Mouse (Mus musculus): ENCODE data around the gene Dclk3.

Dclk3 gene

DNA sequence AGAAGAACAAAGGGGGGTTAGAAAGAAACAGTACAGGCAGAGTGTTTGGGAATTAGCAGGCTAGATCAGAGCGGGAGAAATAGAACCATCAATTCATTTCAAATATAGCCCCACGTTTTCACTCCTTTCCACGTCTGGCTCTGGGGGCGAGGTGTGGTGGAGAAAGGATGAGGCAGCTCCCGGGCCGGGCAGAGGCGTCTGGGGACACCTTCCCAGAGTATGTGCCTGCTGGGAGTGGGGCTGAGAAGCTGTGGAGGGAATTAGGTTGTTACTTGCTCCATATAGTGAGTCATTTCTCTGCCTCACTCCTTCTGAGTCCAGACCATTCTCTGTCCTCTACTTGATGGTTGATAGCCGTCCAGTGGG lies 938 bp downstream of the Dclk3 start:
- DNase-seq (ENCODE audit: low read depth, low spot score): no peak

DNA sequence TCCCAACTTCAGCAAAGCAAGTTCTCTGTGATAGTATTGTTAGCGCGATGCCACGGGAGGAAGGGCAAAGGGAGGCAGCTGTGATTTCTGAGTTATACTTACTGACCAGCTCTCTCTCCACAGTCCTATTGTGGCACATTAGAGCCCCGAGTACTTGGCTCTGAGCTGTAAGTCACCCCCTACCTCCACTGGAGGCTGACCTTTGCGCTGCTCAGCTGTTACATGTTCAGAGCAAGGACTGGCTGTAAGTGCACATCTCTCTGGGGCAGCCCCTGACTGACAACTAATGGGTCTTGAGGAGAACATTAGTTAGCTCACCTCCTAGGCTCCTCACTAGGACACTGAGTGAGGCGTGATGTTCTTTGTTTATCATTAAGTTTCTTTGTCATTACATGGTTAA lies 1.6 kb downstream of the Dclk3 start:
- DNase-seq (ENCODE audit: low read depth, low spot score): no peak

DNA sequence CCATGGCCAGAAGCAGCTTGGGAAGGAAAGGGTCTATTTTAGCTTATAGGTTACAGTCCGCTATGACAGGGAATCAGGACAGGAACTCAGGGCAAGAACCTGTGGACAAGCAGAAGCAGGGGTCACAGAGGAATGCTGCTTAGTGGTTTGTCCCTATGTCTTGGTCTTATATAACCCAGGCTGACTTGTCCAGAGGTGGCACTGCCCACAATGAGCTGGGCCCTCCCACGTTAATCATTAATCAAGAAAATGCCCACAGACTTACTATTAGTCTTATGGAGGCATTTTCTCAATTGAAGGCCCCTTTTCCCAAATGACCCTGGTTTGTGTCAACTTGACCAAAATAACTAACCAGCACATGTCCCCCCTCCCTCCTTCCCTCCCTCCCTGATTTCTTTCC lies 2.3 kb downstream of the Dclk3 start:
- no peak for DNase-seq (ENCODE audit: low read depth, low spot score)

DNA sequence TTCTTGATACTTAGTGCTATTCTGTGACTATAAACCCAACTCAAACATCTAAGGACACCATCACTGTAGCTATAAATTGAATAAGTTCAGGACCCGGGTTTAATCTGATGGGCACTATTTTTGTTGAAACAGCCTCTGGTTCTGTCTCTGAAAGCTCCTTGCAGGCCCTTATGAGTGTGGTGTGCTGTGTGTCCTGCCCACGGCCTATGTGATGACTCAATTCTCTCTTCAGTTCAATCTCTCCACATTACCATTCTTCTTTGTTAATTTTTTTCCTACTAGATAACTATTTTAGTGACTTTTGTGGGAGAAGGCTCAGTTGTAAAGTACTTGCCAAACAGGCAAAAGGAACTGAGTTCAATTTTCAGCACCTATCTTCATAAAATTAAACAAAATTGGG lies 7.3 kb downstream of the Dclk3 start:
- no peak for DNase-seq (ENCODE audit: low read depth, low spot score)

DNA sequence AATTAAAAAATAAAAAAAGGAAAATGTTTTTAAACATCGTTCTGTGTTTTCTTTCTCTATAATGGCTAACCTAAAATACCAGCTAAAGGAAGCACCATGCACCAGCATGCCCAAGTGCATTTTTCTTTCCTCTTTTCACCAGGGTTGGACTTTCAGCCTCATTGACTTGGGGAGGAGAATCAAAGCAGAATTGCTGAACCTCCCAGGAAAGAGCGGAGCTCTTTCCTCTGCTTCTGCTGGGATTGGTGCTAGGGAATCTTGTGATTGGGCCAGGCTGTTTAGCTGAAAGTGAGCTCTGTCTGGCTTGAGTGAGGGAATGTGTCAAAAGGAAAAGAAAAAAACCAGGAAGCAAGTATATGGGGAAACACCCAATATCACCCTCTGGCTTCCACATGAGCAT lies 10.1 kb downstream of the Dclk3 start:
- no peak for DNase-seq (ENCODE audit: low read depth, low spot score)

DNA sequence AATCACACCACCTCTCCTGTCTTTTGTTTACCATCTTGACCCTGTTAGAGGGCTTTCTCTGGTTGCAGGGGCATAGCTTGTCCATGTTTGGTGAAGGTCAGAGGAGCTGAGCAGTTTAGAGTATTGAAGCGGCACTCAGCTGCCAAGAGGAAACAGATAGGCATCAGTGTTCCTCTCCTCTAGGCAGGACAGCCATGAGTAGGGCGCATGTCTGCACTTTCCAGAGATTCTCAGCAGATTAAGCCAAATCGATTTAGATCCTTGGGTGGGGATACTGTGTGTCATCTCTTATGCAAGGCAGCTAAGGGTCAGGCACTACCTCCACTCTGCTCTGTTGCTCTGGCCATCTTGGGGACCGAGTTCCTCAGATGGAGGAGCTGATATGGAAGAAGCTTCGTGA lies 11.0 kb downstream of the Dclk3 start:
- DNase-seq (ENCODE audit: low read depth, low spot score): no peak

DNA sequence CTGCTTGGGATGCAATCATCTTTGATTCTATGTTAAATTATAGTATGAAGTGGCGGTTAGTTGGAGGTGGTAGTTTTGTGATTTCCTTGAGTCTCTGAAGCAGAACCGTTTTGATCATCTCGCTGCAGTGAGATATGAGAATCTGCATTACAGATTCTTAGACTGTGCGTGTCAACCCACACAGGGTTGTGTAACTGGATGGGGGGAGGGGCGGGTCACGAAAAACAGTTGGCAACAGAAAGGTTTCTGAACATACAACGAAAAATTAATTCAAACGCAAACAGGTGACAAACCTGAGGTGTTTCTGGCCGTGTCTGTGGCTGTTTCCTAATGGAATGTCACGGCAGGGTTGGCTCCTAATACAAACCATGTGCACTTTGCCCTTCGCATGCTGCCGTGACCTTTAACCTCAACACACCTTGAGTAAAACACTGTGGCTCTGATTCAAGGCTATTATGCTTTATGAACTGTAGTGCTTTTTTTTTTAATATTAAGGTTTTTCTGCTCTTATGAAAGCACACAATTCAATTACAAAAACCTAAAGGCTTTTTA lies 12.0 kb downstream of the Dclk3 start:
- DNase-seq (ENCODE audit: low read depth, low spot score): no peak

DNA sequence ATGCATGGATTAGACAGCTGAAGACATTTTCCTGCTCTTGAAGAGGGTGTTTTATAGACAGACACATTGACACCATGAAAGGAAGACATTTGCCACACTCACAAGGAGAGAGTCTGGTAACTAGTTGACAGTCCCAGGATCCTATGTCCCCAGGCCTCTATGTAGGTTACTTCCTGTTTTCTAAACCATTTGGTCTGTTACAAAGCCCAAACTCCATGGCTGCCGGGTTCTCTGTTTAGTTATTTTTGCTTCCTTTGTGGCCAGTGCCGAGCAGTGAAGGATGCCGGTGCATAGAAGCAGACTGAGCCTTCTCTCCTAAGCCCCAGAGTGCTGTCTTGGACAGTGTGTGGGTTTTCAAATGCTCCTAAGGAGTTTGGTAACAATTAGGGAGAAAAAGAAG lies 15.0 kb downstream of the Dclk3 start:
- no peak for DNase-seq (ENCODE audit: low read depth, low spot score)

DNA sequence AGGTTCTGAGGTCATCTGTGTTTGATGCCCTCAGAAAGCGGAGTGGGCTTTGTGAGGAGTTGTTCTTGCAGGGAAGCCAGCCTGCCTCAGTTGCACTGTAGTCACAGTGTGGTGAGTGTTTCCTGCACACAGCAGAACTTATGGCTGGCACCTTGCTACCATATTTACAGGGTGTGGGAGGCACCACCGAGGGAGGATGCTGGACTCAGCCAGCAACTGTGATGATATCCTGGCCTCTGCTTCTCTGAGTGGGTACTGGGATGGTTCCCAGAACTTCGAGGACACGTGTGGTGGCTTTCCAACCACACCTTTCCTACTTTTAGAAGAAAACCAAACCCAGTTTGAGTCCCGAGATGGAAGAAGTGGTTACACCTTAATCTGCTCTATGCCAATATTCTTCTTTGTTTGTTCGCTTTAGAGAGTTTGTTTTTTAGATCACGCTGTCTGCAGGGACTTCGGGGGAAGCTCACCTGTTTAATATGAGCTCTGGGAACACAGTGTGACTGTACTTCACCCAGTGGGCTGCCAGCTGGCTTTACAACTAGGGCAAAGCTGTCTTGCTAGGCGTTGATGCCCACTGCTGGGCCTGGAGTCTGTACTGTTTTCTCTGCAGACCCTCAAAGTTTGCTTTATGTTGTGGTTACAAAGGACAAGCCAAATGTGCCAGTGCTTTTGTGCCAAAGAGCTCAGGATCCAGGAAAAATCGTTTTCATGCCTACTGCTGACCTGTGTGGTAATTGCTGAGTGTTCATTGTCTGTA lies 18.5 kb downstream of the Dclk3 start:
- no peak for DNase-seq (ENCODE audit: low read depth, low spot score)

DNA sequence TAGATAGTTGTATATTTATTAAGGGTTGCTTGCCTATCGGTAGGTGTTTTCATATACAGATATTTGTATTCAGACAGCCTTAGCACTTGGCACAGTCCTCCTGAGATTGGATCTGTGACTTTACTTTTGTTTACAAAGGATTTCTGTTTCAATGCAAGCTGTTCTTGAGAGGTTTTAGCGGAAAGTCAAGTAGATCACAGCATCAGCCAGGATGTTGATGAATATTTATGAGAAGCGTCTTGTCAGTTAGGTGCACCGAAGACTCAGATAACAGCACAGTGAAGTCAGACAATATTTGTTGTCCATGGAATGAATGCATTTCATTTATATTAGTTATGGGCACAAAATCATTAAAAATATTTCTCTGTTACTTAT lies 19.0 kb downstream of the Dclk3 start:
- no peak for DNase-seq (ENCODE audit: low read depth, low spot score)

DNA sequence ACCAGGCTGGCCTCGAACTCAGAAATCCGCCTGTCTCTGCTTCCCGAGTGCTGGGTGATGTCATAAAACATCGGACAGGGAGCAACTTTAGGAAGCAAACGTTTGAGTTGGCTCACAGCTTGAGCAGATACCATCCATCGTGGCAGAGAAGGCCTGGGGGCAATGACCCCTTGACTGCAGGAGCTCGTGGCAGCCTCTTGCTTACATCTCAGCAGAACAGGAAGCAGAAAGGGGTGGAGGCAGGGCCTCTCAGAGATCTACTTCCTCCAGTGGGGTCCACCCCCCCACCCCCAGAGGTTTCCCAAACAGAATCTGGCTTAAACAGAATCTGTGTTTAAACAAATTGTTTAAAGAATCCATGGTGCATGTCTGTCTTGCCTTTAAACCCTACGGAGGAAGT lies 20.6 kb downstream of the Dclk3 start:
- no peak for DNase-seq (ENCODE audit: low read depth, low spot score)

DNA sequence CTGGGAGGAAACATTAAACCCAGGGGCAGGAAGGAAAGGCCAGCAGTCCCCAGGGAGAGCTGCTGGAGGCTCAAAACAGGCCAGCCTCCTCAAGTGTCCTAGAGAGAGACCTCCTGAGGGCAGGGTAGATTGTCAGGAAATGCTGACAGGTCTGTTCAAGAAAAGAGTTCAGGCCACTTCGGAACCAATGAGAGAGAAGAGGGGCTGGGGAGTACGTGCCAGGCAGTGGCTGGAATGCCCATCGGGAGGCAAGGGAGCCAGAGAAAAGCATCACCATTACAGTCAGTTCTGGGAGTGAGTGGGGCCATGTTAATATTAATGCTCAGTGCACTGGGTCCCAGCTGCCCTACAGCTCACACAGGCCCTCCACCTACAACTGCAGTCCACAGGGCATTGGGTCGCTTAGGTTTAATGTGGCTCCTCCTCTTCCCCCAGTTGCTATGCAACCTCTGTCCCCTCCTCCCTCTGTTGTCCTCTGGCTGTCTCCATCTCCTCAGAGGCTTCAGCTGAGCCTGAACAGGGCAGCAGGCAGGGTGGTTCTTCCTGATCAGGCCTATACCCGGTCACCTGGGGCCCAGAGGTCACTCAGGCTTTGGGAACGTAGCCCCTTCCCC lies 21.4 kb downstream of the Dclk3 start:
- DNase-seq (ENCODE audit: low read depth, low spot score): peak; percentile 65

DNA sequence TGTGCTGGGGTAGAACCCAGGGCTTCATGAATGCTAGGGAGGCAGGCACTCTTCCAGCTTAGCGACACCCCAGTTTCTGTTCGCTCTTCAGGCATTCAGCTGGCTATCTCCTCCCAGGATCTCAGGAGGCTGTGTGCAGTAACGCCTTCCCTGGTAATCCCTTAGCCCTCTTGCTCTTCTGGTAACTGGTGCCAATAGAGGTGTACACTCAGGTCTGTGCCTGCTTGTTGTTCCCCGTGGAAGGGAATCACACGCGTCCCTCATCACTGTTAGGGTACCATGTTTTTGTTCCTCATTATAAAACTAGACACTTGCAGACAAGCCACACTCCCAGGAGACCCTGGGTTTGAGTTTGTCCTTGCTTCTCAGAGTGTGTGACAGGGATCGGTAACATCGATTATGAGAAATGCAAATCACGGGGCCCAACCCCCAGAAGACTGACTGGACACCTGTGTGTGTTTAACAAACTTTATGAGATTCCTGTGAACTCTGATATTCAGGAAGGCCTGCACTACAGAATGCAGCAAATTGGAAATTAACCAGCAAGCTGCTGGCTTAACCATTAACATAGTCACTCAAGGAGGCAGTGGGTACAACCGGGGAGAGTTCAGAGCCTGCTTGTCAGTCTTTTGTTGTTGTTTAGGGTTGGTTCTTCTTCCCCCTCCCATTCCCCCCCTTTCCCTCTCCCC lies 22.7 kb downstream of the Dclk3 start:
- no peak for DNase-seq (ENCODE audit: low read depth, low spot score)

DNA sequence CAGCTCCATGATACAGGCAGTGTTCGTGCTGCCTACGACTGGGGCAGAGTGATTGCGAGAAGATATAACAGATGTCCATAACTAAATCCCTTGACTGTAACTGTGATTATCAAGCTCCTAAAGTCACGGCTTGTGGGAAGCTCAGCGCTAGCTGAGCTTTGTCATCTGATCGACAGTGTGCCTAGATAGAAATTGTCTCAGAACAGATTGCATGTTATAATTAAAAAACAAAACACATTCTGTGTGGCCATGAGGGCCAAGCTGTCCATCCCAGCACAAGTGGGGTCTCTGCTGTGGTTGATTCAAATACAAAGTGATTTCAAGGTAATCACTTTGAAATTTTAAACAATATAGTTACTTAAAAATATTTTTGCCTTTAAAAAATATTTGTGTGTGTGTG lies 26.8 kb downstream of the Dclk3 start:
- DNase-seq (ENCODE audit: low read depth, low spot score): no peak

DNA sequence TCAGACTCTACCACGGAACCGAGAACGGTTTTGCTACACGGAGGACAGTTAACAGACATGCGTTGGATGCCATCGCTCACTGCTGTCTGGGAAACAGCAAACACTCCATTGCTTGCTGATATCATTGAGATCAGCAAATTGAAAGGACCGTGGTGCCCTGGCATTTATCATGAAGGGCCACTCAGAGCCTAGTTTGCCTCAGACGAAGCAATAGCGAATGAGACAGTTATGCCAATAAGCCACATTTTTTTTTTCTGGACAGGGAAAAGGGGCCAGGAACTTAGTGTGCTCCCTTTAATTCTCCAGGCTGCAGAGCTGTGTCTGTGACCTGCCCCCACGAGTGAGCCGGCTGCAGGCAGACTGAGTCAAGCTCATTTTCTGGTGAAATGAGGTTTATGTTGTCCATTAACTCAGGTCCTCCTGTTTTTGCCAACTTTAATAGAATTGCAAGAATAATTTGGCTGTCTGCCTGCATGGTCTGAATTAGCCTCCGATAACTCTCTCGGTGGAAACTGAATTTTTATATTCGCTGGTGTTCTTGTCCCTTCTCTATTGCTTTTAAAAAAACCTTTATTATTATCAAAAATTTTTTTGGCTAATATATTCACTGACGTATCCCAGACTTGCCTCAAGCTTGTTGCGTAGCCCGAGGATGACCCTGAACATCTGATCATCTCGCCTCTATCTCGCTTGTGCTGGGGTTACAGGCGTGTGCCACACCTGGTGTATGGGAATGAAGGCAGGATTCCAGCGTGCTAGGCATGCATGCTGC lies 35.0 kb downstream of the Dclk3 start:
- DNase-seq (ENCODE audit: low read depth, low spot score): no peak

DNA sequence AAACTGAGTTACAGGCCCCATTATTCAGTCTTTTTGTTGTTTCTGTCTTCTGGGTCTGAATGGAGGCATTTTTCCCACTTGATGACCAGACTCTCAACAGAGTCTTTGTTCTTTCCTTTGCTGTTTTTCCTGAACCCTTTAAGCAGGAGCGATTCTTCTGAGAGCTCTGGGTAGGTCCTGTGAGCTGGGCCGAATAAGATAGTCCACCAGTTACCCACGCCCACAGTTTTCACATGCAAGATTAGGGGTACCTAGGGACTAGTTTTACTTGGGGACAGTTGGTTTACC lies 35.5 kb downstream of the Dclk3 start:
- no peak for DNase-seq (ENCODE audit: low read depth, low spot score)

DNA sequence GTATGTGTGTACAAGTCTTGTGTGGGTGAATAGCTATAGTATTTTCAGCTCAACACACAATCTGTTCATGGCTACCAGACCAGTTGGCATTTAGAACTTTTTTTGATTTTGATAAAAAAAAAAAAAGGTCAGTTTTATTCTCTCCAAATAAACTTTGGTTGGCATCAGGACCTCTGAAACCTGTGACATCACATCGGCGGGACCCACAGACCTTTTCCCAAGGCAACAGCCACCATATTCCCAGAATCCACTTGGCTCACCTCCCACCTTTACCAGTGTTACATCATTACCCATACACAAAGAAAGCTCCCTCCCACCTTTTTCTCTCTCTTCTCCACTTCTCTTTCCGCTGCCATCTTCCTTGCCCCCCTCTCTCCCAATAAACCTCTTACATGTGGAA lies 36.4 kb downstream of the Dclk3 start:
- no peak for DNase-seq (ENCODE audit: low read depth, low spot score)

DNA sequence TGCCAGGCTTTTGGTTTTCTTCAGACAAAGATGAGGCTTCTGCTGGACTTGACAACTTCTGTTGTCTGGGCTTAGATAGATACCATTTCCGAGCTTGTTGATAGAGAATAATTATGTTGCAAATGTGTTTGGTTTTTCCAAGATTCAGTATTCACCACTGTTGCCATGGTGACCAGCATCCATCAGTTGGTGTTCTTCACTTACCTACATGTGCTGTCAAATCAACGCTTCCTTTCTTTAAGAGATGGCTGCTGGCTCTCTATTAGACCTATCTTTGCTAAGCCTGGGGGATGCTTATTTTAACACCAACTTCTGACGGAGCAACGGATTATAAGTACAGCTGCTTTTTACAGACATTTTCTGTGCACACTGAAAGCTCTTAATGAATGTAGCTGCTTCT lies 37.1 kb downstream of the Dclk3 start:
- DNase-seq (ENCODE audit: low read depth, low spot score): no peak

DNA sequence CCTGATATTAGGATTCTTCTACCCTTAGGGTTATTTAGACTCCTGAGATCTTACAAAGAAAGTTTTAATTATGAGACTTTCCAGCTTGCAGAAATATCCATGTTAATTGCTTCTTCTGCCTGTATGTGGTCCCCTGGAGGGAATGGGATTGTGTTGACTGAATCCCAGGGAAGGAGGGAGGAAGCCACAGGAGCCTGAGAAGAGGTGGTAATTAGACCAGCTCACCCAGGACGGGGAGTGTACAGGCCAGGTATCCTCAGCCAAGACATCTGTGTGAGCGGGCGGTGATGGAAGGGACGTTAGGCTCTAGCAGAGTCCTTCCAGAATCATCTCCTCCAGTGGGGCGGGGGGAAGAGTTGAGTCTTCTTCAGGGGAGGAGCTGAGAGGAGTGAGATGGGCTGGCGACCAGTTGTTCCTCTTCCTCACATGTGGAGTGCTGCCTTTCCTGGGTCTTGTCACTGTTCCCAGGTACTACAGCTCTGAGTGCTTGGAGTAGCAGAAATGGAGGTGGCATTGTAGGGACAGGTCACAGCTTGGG lies 37.7 kb downstream of the Dclk3 start:
- DNase-seq (ENCODE audit: low read depth, low spot score): no peak

DNA sequence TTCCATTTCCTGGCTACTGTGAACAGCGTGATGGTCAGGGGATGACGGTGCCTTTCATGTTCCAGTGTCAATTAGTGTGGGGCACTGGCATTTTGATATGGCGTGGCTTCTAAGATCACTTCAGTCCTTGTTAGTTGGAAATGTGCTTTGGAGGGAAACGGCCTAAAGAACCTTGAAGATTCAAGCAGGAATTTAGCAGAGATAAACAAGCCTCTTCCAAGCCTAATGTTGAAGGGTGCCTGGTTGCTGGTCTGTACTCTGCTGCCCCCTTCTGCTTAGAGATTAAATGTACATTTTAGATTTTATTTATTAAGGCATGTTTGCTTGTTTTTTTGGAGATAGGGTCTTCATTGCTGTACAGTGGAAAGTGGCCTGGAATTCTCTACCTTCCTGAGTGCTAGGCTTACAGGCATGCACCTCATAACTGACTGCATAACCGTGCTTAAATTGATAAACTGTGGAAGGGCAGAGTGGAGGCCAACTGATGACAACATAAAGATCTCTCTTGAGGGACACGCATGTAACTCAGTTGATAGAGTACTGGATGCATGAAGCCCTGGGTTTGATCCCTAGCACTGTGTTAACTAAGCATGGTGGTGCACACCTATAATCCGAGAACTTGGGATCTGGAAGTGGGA lies 40.1 kb downstream of the Dclk3 start:
- DNase-seq (ENCODE audit: low read depth, low spot score): no peak

DNA sequence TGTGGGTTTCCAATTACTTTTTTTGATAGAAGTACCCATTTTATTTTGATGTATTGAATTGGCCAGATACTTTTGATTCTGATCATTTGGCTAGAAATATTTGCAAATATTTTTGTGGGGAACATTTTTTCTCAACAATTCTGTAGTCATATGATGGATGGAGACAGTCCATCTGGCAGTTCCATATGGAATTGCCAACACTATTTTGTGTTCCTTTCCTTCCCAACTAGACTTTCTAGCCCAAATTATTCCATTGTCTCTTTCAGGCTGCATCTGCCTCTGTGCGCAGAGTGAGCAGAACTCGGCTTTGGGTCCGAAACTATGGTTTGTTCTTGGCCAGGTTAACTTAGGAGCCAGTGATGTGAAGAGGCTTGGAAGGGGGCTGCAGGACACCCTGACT lies 42.1 kb downstream of the Dclk3 start:
- DNase-seq (ENCODE audit: low read depth, low spot score): no peak

Measured in R1 (cell line).